Mouse (Mus musculus) spleen, adult 12 weeks (tissue): ENCODE measurements around the gene Nupr1l.
"Not testable (repeated sequence)": the region's sequence is repeated elsewhere in the genome, so short reads cannot be mapped to it uniquely, and the experiment has no call there.

Experiments used
- DNase-seq: peaks from one replicate; pipeline ENCODE4 v3.0.0; 2022; ENCODE audit warnings: low spot score

The Nupr1l gene

DNA sequence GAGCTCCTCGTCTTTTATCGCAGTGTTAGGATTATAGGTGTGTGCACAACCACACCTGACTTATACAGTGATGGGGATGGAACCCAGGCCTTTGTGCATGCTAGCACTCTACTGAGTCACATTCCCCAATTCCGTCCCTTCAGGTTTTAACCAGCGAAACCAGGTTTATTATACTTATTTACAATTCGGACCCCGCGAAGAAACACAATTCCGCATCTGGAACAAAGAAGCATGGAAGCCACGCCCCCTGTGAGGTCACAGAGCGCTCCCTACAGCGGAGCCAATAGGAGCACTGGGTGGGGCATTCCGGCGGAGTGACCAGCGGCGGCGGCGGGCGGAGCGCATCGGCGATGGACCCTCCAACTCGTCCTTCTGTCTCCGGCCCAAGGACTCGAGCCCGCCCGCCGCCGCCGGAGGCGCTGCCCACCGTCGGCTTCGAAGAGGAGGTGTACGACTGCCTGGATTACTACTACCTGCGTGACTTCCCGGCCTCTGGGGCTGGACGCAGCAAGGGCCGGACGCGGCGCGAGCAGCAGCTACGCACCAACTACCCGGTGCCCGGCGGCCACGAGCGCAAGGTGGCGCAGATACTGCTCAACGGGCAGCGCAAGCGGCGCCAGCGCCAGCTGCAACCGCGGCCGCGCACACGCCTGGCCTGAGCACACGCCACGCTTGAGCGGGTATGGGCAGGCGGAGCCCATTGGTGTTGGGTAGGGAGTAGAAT is at the start of gene Nupr1l:
TSS of gene Nupr1l (plus strand) at position 299 of the 724 bp plus-strand sequence.
- DNase-seq, result peak; percentile 74

GRCm38 (mm10) chr5:129862325-129862724 is 46.0 kb upstream of the Nupr1l start:
- no peak for DNase-seq

GRCm38 (mm10) chr5:129864467-129864866 is 43.9 kb upstream of the Nupr1l start:
- DNase-seq, result no peak

- DNase-seq, result no peak
Observed at GRCm38 (mm10) chr5:129865841-129866240, 42.5 kb upstream of the Nupr1l start.

DNA sequence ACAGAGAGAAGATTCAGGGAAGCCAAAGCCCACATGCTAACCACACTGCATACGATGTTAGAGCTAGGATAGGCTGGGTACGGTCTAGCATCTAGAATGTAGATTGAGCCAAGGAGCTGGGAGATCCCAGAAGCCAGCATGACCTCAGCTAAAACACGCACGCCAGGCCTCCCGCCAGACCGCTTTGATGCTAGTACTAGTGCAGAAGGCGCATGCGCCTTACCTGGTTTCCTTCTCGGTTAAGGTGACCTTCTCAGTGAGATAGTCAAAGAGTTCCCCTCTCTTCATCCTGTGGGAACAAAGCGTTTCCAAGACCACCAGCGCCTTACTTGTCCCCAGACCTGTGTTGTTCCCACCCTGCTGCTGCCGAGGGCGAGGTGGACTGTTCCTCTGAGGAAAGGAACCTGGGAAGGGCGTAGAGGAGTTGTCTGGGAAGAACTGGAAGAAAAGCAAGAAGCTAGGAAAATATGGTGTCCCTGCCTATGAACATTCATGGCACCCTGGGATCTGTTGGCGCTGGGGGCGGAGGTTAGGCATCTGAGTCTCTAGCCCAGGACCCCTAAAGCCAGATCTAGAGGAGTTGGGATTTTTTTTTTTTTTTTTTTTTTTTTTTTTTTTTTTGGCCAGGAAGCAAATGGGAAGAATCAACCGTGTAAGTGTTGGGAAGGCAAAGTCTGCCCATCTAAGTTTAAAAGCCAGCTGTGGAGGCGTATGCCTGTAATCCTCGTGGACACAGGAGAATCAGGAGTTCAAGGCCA is 38.9 kb upstream of the Nupr1l start:
- no peak for DNase-seq

- no peak for DNase-seq
Observed at GRCm38 (mm10) chr5:129871238-129871637, 37.1 kb upstream of the Nupr1l start.

DNA sequence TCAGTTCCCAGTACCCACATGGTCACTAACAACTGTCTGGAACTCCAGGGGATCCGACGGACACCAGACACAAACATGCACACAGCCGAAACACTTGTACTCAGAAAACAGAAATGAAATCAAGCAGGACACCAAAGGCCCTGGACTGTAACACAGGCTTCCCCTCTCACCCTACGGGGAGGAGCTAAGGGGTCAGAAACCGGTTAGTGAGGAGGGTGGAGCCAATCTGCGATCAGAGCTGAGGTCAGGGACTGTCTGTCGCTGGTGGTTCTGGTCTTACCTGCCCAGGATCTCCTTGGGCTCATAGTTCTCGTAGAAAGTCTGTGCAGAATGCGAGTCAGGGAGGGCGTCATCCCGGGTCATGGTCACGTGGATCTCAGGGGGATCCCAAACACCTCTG is 34.4 kb upstream of the Nupr1l start:
- DNase-seq, result no peak

DNA sequence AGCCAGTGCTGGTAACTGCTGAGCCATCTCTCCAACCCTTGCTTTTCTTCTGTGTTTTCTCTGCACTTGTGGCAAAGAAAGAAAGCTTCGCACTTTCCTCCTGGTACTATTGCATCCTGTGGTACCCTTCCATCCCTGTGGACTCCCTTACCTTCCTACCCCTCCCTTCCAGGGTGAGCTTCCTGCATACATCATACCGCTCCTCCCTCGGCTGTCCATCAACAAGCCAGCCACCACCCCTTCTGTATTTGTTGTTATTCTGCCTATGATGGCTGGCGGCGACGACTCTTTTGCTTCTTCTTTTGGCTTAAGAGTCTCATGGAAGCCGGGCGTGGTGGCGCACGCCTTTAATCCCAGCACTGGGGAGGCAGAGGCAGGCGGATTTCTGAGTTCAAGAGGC is 33.2 kb upstream of the Nupr1l start:
- no peak for DNase-seq

GRCm38 (mm10) chr5:129877731-129878455 is 30.4 kb upstream of the Nupr1l start:
- DNase-seq, result no peak

DNA sequence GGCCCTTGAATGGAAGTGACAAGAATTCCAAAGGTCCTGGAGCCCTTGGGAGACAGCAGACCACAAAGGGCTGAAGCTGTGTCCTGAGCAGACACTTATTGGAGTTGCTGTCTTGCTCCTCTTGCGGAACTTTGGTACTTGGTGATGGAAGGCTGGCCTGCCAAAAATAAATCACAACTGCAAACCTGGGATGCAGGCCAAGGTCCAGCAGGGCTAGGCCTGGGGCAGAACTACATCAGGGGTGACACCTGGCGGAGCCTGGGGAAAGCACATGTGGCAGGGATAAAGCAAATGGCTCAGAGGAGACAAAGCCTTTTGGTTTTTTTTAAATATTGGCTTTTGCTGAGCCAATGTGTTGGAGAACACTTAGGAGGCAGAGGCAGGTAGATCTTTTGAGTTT is 29.4 kb upstream of the Nupr1l start:
- DNase-seq, result no peak

- no peak for DNase-seq
Observed at GRCm38 (mm10) chr5:129879888-129880287, 28.5 kb upstream of the Nupr1l start.

DNA sequence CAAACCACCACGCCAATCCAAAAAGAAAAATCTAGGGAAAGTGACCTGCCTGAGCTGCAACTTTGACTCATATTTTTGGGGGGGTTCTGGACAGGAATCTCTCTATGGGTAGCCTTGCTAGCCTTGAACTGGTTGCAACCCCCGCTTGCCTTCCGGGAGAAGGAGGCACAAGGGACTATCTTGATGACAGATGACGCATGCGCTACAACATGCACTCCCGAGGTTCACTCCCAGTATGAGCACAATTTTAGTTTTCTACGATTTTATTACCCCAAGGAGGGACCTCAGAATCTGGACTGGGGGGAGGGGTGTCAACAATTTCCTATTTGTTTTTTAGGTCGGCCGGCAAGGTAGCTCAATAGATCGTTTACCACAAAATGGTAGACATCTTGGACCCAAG is 22.1 kb upstream of the Nupr1l start:
- peak; percentile 31 for DNase-seq

DNA sequence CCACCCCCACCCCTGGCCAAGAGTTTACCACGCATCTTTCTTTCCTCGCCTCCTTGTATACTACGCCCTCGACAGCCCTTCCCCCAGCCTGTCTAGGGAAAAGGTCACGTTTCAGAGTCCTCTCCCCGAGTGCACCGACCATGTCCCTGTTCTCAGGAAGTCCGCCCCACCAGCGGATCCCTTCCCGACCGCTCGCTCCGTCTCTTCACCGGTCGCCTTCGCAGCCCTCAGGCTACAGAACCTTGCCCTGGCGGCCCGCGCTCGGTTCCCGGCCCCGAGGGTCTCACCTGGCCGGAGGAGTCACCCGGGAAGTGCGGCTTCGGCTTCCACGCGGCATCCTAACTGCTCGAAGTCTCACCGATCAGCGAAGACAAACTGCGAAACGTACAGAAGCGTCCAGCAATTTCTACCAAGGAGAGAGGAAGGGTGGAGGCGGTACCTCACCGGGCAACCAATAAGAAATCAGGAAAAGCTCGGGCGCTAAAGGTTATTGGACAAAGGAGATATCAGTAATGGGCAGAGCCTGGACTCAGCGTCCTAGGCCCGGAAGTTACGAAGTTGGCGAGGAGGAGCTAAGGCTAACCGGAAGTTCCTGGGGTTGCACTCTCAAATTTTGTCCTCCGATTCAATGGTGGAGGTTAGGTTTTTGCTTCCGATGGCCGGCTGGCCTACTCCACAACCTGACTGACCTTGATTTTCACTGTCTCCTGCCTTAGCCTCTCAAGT is 21.3 kb upstream of the Nupr1l start, which contains the start of gene Chchd2:
TSS of gene Chchd2 (minus strand) at position 560 of the 726 bp plus-strand sequence.
- peak; percentile 85 for DNase-seq

GRCm38 (mm10) chr5:129890390-129890789 is 17.9 kb upstream of the Nupr1l start:
- not testable (repeated sequence) for DNase-seq

GRCm38 (mm10) chr5:129895198-129896088 is 12.9 kb upstream of the Nupr1l start, which contains the start of gene Zbed5:
TSS of gene Zbed5 (plus strand) at chr5:129895723.
- DNase-seq, result peak; percentile 75

DNA sequence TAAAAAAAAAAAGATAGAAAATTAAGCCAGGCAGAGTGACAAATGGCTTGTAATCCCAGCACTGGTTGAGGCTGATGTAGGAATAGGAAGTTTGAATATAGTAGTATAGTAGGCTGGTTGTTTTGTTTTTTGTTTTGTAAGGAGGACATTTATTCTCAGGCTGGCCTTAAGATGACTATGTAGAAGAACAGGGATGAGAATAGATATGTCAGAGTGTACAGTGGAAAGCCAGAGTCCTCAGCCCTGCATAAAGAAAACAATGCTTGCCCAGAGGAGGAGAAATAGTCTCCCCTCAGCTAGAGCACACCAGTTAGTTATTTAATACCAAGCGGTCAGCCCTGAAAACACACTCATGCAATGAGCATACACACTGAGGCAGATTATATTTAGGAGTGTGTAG is 9.9 kb upstream of the Nupr1l start, which contains the start of gene Phkg1:
TSS of gene Phkg1 (minus strand) at position 101 of the 400 bp plus-strand sequence.
- DNase-seq, result no peak

DNA sequence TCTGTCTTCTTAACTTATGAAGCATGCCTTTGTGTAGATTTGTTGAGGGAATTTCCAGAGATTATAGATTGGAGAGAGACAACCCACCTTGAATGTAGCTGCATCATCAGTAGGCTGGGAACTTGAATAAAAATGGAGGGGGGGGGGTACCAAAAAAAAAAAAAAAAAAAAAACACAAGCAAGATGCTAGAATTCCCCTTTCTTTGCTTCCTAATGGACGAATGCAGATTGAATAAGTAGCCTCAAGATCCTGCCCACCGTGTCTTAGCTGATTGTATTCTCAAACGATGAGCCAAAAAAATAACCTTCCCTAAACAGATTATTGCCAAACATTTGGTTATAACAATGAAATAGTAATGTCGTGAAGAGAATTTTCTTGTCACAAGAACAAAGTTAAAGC is 565 bp upstream of the Nupr1l start:
- no peak for DNase-seq

GRCm38 (mm10) chr5:129909147-129909546 is 807 bp downstream of the Nupr1l start:
- DNase-seq, result no peak

GRCm38 (mm10) chr5:129909591-129909990 is 1.3 kb downstream of the Nupr1l start:
- no peak for DNase-seq

DNA sequence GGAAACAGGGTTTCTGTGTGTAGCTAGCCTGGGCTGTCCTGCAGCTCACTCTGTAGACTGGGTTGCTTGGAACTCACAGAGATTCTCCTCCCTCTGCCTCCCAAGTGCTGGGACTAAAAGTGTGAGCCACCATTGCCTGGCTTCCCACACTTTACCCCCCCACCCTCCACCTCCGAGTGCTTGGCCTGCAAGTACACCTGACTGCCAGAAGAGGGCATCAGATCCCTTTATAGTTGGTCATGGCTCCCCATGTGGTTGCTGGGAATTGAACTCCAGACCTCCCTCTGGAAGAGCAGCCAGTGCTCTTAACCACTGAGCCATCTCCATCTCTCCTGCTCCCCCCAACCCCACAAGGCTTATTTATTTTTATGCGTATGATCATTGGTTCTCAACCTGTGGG is 5.7 kb downstream of the Nupr1l start:
- DNase-seq, result no peak

- DNase-seq, result not testable (repeated sequence)
Observed at GRCm38 (mm10) chr5:129915491-129915890, 7.2 kb downstream of the Nupr1l start.
